Mouse (Mus musculus) testis, adult 2 months (tissue): ENCODE measurements around the gene Ino80.

Source experiments
- CTCF ChIP-seq: fragments of 200-500 bp; IDR thresholded peaks from 2 replicates; pipeline ENCODE4 v1.5.1; 2012; ENCODE audit warnings: low read depth, mild to moderate bottlenecking, inconsistent platforms, low read length, moderate library complexity; ENCODE audit not compliant: control insufficient read depth, insufficient read depth, insufficient replicate concordance
- POLR2A ChIP-seq: fragments of 200-500 bp; IDR thresholded peaks from 2 replicates; pipeline ENCODE4 v1.6.1; 2012; ENCODE audit warnings: low read depth, mild to moderate bottlenecking, inconsistent platforms, low read length, moderate library complexity; ENCODE audit not compliant: control insufficient read depth

DNA sequence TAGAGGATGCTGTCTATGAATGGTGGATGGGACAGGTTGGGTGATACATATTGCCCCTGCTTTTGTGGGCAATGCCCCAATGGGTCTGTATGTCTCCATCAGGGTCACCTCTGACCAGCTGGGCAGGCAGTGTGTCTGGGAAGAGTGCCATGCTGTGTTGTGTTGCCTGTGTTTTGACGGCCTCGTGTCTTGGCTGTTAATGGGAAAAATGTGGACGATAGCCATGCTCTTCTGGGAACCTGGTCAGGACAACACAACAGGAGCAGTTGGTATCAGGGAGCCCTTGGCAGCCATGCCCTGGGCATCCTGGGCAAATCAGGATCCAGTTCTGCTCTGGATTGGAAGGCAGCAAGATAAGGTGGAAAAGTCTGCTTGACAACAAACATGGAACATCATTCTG, 122.4 kb downstream of the Ino80 start:
- TF ChIP-seq POLR2A (no peak), CTCF (no peak)
